Mouse (Mus musculus) cerebellum, adult 9-10 months (tissue): Measurements from ENCODE around the gene Arrdc4.

Experiments used
- DNase-seq: peaks from one replicate; pipeline ENCODE4 v3.0.0; 2022

Gene Arrdc4

GRCm38 (mm10) chr7:68708563-68709318, 40.3 kb downstream of the Arrdc4 start:
- DNase-seq = no peak

GRCm38 (mm10) chr7:68705162-68705561, 43.9 kb downstream of the Arrdc4 start:
- DNase-seq = no peak

- DNase-seq = no peak
These were observed 51.7 kb downstream of the Arrdc4 start for GRCm38 (mm10) chr7:68697313-68697712.

DNA sequence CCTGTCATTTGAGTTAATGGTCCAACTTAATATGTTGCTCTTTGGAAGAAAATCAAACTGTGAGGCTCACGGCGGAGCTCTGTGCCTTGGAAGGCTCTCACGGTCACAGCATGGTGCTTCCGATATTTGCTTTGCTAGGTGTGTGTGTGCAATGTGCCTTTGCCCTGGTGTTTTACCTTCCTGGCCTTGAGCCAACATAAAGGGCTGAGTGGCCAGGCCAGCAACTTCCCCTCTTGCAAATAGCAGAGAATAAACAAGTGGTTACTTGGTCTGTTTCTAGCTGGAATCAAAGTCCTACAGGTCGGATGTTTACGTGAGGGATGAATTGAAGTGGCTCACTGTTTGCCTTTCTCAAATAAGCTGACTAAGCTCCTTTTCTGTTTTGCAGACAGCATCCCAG, 52.1 kb downstream of the Arrdc4 start:
- no peak for DNase-seq

DNA sequence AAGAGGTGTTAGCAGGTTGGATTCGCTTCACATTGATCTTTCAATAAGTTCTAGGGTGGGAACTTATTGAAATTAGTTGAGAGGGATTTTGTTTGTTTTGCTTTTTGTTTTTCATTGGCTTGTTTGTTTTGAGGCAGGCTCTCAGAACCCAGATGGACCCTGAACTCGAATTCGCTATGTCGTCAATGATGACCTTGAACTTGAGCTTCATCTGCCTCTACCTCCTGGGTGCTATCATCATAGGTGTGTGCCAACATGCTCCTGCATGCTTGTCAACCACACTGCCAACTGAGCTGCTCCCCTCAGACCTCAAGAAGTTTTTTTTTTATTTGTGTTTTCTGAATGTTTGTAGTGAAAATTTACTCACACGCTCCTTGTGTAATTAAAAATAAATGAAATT, 52.6 kb downstream of the Arrdc4 start:
- no peak for DNase-seq

DNA sequence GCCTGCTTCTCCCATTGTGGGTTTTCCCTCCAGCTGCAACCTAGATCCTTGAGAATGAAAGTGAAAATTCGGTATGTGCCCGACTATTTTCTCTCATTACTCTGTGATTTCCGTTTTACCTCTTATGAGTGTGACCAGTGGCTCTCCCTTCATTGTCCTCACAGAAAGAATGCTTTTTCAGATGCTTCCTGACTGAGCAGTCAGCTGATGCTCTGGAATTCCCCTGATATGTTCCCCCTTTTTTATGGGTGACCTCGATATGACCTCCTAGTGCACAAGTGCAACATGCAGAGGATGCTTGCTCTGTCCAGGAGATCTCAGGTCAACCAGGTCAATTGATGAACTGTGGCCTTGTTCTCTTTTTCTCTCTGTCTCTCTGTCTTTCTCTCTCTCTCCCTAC, 56.3 kb downstream of the Arrdc4 start:
- no peak for DNase-seq

DNA sequence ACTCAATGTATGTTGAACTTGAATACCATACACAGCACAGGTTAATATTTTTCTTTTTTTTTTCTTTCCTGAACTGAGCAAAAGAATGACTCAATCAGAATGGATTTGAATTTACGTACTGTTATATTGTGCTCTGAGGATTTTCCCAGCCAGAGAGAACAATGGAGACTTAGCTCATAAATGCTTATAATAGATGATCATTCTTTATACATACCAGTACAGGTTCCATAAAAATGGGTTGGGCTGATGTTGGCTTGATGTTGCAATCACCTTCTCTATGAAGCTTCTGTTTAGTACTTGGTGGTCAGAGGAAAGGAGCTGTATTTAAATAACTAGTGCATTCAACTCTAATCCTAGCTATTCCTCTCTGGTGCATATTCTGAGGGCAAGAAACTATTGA, 57.6 kb downstream of the Arrdc4 start:
- DNase-seq = no peak

DNA sequence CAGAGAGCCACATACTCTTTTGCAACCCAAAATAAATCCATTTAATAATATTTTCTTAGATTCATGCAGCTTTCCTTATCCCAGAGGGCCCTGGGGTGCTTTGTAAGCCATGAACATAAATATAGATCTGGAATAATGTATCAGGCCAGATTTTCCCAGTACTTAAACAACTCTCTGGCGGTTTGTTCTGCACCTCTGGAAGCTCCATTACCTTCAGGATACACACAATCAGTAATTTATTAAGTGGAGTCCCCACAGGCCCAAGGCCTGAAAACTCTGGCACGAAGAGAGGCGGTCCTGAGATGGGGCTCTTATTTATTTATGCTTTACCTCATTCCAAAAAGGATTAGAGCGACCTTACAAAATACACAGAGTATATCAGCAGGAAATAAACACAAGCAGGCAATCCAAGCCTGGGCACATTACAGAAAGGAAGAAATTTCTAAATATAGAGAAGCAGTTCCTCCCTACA, 61.9 kb downstream of the Arrdc4 start:
- no peak for DNase-seq
